In the genomic region with DNA sequence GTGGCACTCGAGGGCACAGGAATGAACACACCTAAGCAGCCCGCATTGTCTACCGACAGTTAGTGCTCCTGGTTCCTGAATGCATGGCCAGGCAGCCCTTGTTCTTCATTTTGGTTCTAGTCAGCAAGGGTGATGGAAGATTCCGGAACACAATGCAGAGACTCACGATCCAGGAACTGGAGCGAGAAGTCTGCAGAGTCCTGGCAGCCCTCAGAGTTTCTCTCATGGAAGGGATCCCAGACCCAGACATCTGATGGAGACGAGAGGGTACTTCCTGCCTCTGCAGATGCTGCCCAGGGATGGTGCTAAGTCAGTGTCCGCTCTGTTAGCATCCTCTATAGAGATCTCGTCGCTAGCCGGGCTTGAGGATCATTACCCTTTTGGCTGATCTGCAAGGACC, we compare ENCODE assay signal across 12 mouse cellular contexts.
"Had no signal": no experiment of that assay in that cellular context is flagged by ENCODE, and none has a peak within 500 bp of the region (broad histone marks: within the 10 kb centered on the region; RNA-seq: fewer than 3 reads in every experiment).

No protein-coding gene starts in this region.

- H3K36me3 ChIP-seq: midbrain, embryonic 12.5 days had no signal

- H3K4me2 ChIP-seq: liver, embryonic 11.5 days; lung, embryonic 14.5 days; midbrain, embryonic 12.5 days; neural tube, embryonic 13.5 days; stomach, embryonic 15.5 days had no signal

- H3K27ac ChIP-seq: limb, embryonic 10.5 days; midbrain, embryonic 12.5 days; neural tube, embryonic 13.5 days; stomach, embryonic 15.5 days had no signal

- H3K9ac ChIP-seq: lung, embryonic 14.5 days; midbrain, embryonic 12.5 days; neural tube, embryonic 13.5 days; stomach, embryonic 15.5 days had no signal

- DNase-seq: kidney, postnatal 14 days; lung, embryonic 14.5 days; lung, postnatal 10 days; lung, postnatal 4 days; right cerebral cortex, postnatal 14 days; thymus, postnatal 36 days had no signal

- ATAC-seq: midbrain, embryonic 16.5 days had no signal

- H3K27me3 ChIP-seq: midbrain, embryonic 12.5 days; neural tube, embryonic 13.5 days; stomach, embryonic 15.5 days had no signal

- H3K4me3 ChIP-seq: limb, embryonic 10.5 days; midbrain, embryonic 12.5 days; neural tube, embryonic 13.5 days; stomach, embryonic 15.5 days had no signal

- H3K9me3 ChIP-seq: stomach, embryonic 15.5 days had no signal
